Mouse (Mus musculus): ENCODE results near the gene Ptk7.

DNA sequence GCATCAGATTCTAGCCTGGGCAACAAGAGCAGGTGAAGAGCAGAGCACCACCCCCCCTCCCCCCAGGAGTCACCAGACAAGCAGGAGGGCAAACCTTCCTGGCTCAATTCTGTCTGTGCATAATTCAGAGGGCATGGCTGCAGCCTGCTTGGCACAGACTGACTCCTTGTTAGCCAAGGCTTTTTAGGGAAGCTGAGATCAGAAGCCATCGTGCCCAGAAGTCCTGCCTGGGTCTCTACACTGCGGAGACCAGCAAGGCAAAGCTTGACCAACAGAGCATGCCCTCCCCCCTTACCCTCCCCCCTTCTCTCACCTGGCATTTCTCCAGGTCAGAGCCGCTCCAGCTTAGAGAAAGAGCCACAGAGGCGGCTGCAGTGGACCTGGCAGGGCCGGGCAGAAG is 33.4 kb upstream of the Ptk7 start:
- TF ChIP-seq CTCF (IDR thresholded peaks at IDR 0.05; ENCODE audit: low read depth, low read length), result no peak
- TF ChIP-seq GATA1 (IDR thresholded peaks at IDR 0.05; ENCODE audit: borderline replicate concordance, low read length), result no peak
